Mouse (Mus musculus) layer of hippocampus, adult 2 months (tissue): ENCODE data around the gene Mbd6. TPM values are rescaled to one million over a fixed set of nuclear protein-coding genes. Genes with fewer than 3 reads are reported as not detected.

ENCODE experiments used
- DNase-seq, 2 experiments: peaks; one replicate each; pipeline ENCODE4 v3.0.0; 2022; ENCODE audit warnings: low spot score in 2 of 2
- H3K27ac ChIP-seq: fragments of 200-600 bp; 2 replicates; pipeline ENCODE4 v1.8.1; 2022
- H3K4me3 ChIP-seq: fragments of 200-600 bp; 2 replicates; pipeline ENCODE4 v1.8.1; 2022; ENCODE audit warnings: mild to moderate bottlenecking
- CTCF ChIP-seq: fragments of 200-600 bp; conservative IDR thresholded peaks from 2 replicates; pipeline ENCODE4 v1.8.1; 2022; ENCODE audit warnings: antibody characterized with exemption, mild to moderate bottlenecking, moderate library complexity
- total RNA-seq, 2 experiments: library from RNA; stranded (reverse); gene quantifications; 2 replicates each; pipeline ENCODE4 v1.2.3; 2021

The Mbd6 gene
- total RNA-seq, 2 experiments from 2014 or later = 54.3 to 60.6 TPM

- Histone ChIP-seq H3K4me3 (peak overlapping the region; percentile 87), H3K27ac (peak overlapping the region; percentile 97)
- no peak for TF ChIP-seq CTCF
- DNase-seq = no peak
Observed at GRCm38 (mm10) chr10:127290930-127291880, 2.4 kb upstream of the Mbd6 start.

DNA sequence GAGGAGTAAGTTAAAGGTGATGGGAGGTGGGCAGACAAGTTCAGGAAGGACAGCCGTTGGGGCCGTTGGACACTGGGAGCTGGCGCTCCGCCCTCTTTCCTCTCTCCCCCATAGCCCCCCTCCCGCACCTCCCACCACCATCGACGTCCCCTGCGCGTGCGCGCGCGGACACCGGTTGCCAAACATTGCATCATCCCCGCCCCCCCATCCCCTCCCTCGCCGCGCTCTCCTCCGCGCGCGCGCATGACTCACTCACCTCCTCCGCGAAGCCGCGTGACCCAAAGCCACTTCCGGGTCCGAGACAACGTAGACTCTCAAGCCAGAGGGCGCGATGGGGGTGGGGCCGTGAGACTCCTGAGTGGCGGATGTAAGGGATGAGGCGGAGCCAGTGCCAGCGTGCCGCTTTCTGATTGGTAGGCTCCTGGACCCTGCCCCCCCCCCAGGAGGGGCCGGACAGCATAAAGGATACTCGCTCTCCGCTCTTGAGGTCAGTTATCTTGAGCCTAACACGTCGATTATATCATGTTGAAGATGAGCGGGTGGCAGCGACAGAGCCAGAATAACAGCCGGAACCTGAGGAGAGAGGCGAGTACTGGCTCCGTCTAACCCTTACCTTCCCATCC, 1.6 kb upstream of the Mbd6 start:
- Histone ChIP-seq H3K27ac (peak overlapping the region; percentile 97), H3K4me3 (peak overlapping the region; percentile 87)
- DNase-seq = peak; percentile 98 to 99
- TF ChIP-seq CTCF = no peak

GRCm38 (mm10) chr10:127289573-127290191, 864 bp upstream of the Mbd6 start:
- no peak for DNase-seq
- H3K4me3 ChIP-seq = peak overlapping the region; percentile 87
- H3K27ac ChIP-seq = peak overlapping the region; percentile 97
- TF ChIP-seq CTCF = no peak

DNA sequence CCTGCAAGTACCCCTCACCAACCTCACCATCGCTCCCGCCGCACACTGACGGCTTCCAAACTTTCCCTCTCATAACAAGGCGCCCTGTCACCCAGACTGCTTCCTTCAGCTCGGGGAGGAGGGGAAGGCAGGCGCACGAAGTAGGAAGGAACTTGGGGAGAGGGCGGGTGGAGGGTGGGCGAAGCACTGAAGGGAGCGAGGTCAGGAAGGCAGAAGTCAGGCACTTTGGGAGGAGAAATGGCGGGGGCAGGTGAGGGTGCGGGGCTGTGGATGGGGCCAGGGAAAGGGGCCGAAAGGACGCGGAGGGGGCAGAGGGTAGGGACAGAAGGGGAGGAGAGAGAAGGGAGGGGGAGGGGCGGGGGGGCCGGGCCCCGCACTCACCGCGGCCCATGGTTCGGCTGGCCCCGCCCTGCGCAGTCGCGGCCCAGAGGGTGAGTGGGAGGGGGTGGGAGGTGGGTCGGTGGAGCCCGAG, 454 bp downstream of the Mbd6 start:
- H3K4me3 ChIP-seq = peak overlapping the region; percentile 87
- peak in 1 of 2 experiments; percentile 37 for DNase-seq
- peak overlapping the region; percentile 97 for H3K27ac ChIP-seq
- TF ChIP-seq CTCF = no peak

DNA sequence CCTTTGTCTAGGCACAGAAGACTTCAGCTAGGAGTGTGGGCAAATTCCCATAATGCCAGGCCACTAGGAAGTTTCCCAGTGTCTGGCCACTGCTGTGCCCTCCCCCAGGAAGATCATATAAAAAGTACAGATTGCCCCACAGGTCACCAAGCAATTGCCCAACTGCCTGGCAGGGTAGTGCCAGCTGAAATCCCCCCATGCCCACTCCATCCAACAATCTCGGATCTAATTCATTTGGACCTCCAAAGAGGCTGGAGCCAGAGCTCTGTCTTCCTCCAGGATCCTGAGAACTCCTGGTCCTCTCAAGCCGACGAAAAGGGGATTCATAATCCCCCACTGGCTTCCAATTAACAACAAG, 903 bp downstream of the Mbd6 start:
- DNase-seq = no peak
- peak overlapping the region; percentile 97 for H3K27ac ChIP-seq
- no peak for TF ChIP-seq CTCF
- peak overlapping the region; percentile 87 for H3K4me3 ChIP-seq

DNA sequence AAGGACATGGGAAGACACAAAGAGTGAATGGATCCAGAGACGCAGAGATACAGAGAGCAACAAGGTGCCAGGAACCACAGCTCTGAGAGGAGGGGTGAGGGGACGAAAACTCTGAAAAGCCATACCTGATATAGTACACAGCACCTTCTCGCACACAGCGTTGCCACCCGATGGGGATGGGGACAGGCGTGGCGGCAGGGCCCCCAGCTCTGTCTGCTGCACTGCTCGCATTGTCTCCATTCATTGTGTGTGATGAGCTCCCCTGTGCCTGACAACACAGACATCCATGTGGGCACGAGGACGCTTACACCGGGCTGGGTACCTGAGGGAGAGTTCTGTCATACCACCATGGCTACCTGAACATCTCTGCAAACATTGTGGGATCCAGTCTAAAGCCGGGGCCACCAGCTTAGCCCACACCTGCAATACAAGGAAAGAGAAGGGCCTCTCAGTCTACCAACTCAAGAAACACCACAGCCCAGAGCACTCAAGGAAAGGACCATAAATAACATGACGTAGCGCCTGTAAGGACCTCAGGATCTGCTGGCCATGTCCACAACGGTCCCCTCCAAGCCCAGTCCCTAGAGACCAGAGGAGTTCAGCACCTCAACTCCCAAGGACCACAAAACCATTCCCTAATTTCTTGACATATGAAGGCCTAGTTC, 1.4 kb downstream of the Mbd6 start:
- Histone ChIP-seq H3K4me3 (peak overlapping the region; percentile 87), H3K27ac (peak overlapping the region; percentile 97)
- DNase-seq = no peak
- no peak for TF ChIP-seq CTCF

- no peak for DNase-seq
- peak overlapping the region; percentile 87; the same call in 1 of the 2 replicates for H3K4me3 ChIP-seq
- H3K27ac ChIP-seq = peak overlapping the region; percentile 97; the same call in 1 of the 2 replicates
- TF ChIP-seq CTCF = no peak
Observed at GRCm38 (mm10) chr10:127286730-127287129, 2.1 kb downstream of the Mbd6 start.

GRCm38 (mm10) chr10:127286194-127286593, 2.6 kb downstream of the Mbd6 start:
- Histone ChIP-seq H3K4me3 (no peak overlapping the region), H3K27ac (peak overlapping the region; percentile 97; the same call in 1 of the 2 replicates)
- no peak for DNase-seq
- TF ChIP-seq CTCF = no peak

- DNase-seq = no peak
- Histone ChIP-seq H3K27ac (no peak overlapping the region), H3K4me3 (no peak overlapping the region)
- TF ChIP-seq CTCF = no peak
Observed at GRCm38 (mm10) chr10:127285644-127286043, 3.2 kb downstream of the Mbd6 start.

GRCm38 (mm10) chr10:127284724-127285500, 3.9 kb downstream of the Mbd6 start:
- Histone ChIP-seq H3K27ac (no peak overlapping the region), H3K4me3 (no peak overlapping the region)
- TF ChIP-seq CTCF = no peak
- no peak for DNase-seq

- Histone ChIP-seq H3K27ac (no peak overlapping the region), H3K4me3 (no peak overlapping the region)
- no peak for TF ChIP-seq CTCF
- DNase-seq = no peak
Observed at GRCm38 (mm10) chr10:127284105-127284622, 4.7 kb downstream of the Mbd6 start.
